Mouse (Mus musculus) heart, embryonic 15.5 days (tissue): ENCODE data around the gene Myrip. TPM values are rescaled to one million over a fixed set of nuclear protein-coding genes. Genes with fewer than 3 reads are reported as not detected.

Experiments used
- ATAC-seq: fragments of 200-750 bp; cut with Nextera tagmentation; replicated peaks from 2 replicates; pipeline ENCODE4 v1.8.0; 2017; ENCODE audit warnings: low read depth, moderate TSS enrichment; ENCODE audit not compliant: insufficient number of reproducible peaks, insufficient read depth, low FRiP score
- H3K27ac ChIP-seq: fragments of 300-500 bp; sonication (generic); 2 replicates; pipeline ENCODE4 v1.5.1; 2015; ENCODE audit warnings: mild to moderate bottlenecking, inconsistent platforms
- H3K27me3 ChIP-seq: fragments of 300-500 bp; sonication (generic); 2 replicates; pipeline ENCODE4 v1.6.1; 2015; ENCODE audit warnings: inconsistent platforms
- H3K36me3 ChIP-seq: fragments of 300-500 bp; sonication (generic); 2 replicates; pipeline ENCODE4 v1.6.1; 2015; ENCODE audit warnings: mild to moderate bottlenecking, inconsistent platforms
- H3K4me1 ChIP-seq: fragments of 300-500 bp; sonication (generic); replicated peaks from 2 replicates; pipeline ENCODE4 v1.6.1; 2015; ENCODE audit warnings: inconsistent platforms
- H3K4me2 ChIP-seq: fragments of 300-500 bp; sonication (generic); 2 replicates; pipeline ENCODE4 v1.6.1; 2015; ENCODE audit warnings: inconsistent platforms, mild to moderate bottlenecking, moderate library complexity
- H3K4me3 ChIP-seq: fragments of 300-500 bp; sonication (generic); 2 replicates; pipeline ENCODE4 v1.5.1; 2015; ENCODE audit warnings: mild to moderate bottlenecking, inconsistent platforms
- H3K9ac ChIP-seq: fragments of 300-500 bp; sonication (generic); 2 replicates; pipeline ENCODE4 v1.6.1; 2015; ENCODE audit warnings: mild to moderate bottlenecking, inconsistent platforms
- H3K9me3 ChIP-seq: fragments of 300-500 bp; sonication (generic); replicated peaks from 2 replicates; pipeline ENCODE4 v1.6.1; 2016; ENCODE audit warnings: inconsistent platforms
- WGBS: fragments of 180-500 bp; shearing (Covaris S2); methylation state at CpG from one replicate; pipeline ENCODE4 v1.1.7; 2015; ENCODE audit warnings: mixed read lengths; 5-methylcytosine and 5-hydroxymethylcytosine counted together
- polyA plus RNA-seq: library from polyadenylated mRNA; unstranded; fragments of >200 nt; fragmentation: Nextera tagmentation; extraction: Ambion mirVana; gene quantifications from 2 replicates; pipeline ENCODE4 v1.2.1, GENCODE M21; 2015

Gene Myrip
- polyA plus RNA-seq, 1 experiment from 2014 or later = 0.26 TPM

- Histone ChIP-seq H3K9ac (no peak overlapping the region), H3K4me2 (no peak overlapping the region), H3K27me3 (no peaks in the 10 kb centered on the region), H3K27ac (no peak overlapping the region), H3K36me3 (no peaks in the 10 kb centered on the region), H3K4me3 (no peak overlapping the region), H3K9me3 (no peaks in the 10 kb centered on the region), H3K4me1 (0 out of 2 replicates have a peak, but pooled peaks cover 3% of the 10 kb centered on the region)
- ATAC-seq = no peak
- 50% methylated on average over 4 of the region's 4 CpGs for WGBS
Measured at GRCm38 (mm10) chr9:120338172-120338571, 36.9 kb downstream of the Myrip start.

DNA sequence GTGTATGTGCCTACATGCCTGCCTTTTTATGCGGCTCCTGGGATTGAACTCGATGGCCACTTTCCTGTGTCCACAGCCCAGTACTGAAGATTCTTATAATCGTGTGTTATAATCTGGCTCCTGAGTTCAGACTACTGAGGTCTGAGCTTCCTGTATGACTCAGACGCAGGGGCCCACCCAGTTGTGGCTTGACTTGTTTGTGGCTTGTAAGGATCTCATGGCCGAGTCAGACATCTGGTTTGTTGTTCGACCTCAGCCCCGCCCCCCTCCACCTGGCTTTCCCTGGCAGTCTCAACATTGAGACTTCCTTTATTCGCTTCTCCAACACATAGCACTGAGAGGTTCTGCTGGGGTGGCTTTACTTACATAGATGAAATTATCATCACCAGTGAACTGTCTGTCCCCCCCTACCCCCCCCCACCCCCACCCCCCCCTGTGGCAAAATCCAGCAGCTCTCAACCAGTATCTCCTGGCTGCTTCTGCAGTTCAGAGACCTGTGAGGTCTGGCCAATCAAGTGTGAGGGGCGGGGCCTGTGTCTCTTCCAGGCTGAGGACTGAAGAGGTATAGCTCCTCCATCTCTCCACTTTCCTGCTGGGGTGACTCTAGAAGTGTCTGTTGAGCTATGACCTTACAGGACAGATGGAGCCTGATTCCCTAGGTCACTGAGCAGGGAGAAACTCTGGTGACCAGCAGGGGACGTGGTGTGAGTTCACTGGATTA, 38.8 kb downstream of the Myrip start:
- H3K4me2 ChIP-seq = no peak overlapping the region
- H3K9me3 ChIP-seq = no peaks in the 10 kb centered on the region
- H3K4me1 ChIP-seq = 0 out of 2 replicates have a peak, but pooled peaks cover 3% of the 10 kb centered on the region
- H3K9ac ChIP-seq = no peak overlapping the region
- WGBS = 68% methylated on average over 10 of the region's 10 CpGs
- H3K4me3 ChIP-seq = no peak overlapping the region
- no peaks in the 10 kb centered on the region for H3K27me3 ChIP-seq
- no peaks in the 10 kb centered on the region for H3K36me3 ChIP-seq
- no peak for ATAC-seq
- no peak overlapping the region for H3K27ac ChIP-seq

- H3K4me2 ChIP-seq = no peak overlapping the region
- H3K9me3 ChIP-seq = no peaks in the 10 kb centered on the region
- WGBS = 66% methylated on average over 4 of the region's 4 CpGs
- no peaks in the 10 kb centered on the region for H3K36me3 ChIP-seq
- H3K27me3 ChIP-seq = no peaks in the 10 kb centered on the region
- 0 out of 2 replicates have a peak, but pooled peaks cover 7% of the 10 kb centered on the region for H3K4me1 ChIP-seq
- ATAC-seq = no peak
- H3K4me3 ChIP-seq = no peak overlapping the region
- H3K9ac ChIP-seq = no peak overlapping the region
- no peak overlapping the region for H3K27ac ChIP-seq
Measured at GRCm38 (mm10) chr9:120343123-120343790, 41.9 kb downstream of the Myrip start.

GRCm38 (mm10) chr9:120345651-120346151, 44.4 kb downstream of the Myrip start:
- WGBS = 21% methylated on average over 5 of the region's 5 CpGs
- Histone ChIP-seq H3K27me3 (no peaks in the 10 kb centered on the region), H3K36me3 (no peaks in the 10 kb centered on the region), H3K4me3 (no peak overlapping the region), H3K4me1 (peaks cover 11% of the 10 kb centered on the region), H3K27ac (0 out of 2 replicates have a peak overlapping the region, but pooled peaks have one; percentile 14), H3K4me2 (no peak overlapping the region), H3K9ac (no peak overlapping the region), H3K9me3 (no peaks in the 10 kb centered on the region)
- no peak for ATAC-seq

DNA sequence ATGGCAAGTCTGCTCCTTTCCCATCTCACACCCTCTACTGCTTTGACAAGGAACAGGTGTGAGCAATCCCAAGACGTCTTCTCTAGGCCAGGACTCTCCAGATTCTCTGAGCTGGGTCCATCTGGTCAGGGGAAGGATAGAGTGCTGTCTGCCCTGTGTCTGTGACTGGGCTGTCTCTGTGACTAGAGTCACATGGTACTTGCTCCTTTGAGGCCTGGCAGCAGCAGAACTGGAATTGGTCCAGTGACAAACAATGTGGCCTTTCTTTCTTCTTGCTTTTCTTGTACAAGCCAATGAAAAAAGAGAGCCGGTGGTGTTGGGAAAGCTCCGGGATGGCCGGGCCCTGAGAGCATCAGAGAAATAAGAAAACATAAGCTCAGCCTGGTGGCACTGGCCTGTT, 47.8 kb downstream of the Myrip start:
- H3K4me3 ChIP-seq = no peak overlapping the region
- no peak overlapping the region for H3K4me2 ChIP-seq
- H3K9ac ChIP-seq = no peak overlapping the region
- 0 out of 2 replicates have a peak, but pooled peaks cover 3% of the 10 kb centered on the region for H3K9me3 ChIP-seq
- ATAC-seq = peak; percentile 67; the same call in 1 of the 2 replicates
- WGBS = 49% methylated on average over 4 of the region's 4 CpGs
- no peaks in the 10 kb centered on the region for H3K27me3 ChIP-seq
- H3K27ac ChIP-seq = no peak overlapping the region
- peaks cover 11% of the 10 kb centered on the region for H3K4me1 ChIP-seq
- no peaks in the 10 kb centered on the region for H3K36me3 ChIP-seq

- 55% methylated on average over 6 of the region's 6 CpGs for WGBS
- H3K4me1 ChIP-seq = peaks cover 11% of the 10 kb centered on the region
- no peak; the same call in 1 of the 2 replicates for ATAC-seq
- no peak overlapping the region for H3K9ac ChIP-seq
- peak overlapping the region; percentile 1; the same call in 1 of the 2 replicates for H3K27ac ChIP-seq
- H3K4me2 ChIP-seq = no peak overlapping the region
- no peaks in the 10 kb centered on the region for H3K36me3 ChIP-seq
- H3K4me3 ChIP-seq = no peak overlapping the region
- H3K27me3 ChIP-seq = no peaks in the 10 kb centered on the region
- H3K9me3 ChIP-seq = 0 out of 2 replicates have a peak, but pooled peaks cover 3% of the 10 kb centered on the region
Measured at GRCm38 (mm10) chr9:120350346-120350745, 49.0 kb downstream of the Myrip start.

DNA sequence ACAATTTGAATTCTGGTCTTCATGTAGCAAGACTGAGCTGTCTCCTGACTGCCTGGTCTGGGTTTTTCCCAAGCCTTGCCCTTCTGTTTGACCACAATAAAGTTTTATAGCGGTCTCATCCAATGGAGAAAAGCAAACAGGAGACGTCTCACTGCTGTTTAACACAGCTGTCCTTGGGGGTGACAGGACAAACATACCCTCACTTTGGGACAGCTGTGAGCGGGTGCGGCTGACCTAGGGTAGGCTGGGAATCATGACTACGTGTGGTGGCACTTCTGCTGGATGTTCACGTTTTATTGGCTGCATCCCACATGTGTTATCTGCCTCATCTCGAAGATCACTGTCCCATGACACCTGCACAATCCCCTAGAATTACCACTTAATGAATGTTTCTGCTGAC, 49.7 kb downstream of the Myrip start:
- Histone ChIP-seq H3K4me3 (no peak overlapping the region), H3K27ac (peak overlapping the region; percentile 17; the same call in 1 of the 2 replicates), H3K9ac (no peak overlapping the region), H3K27me3 (no peaks in the 10 kb centered on the region), H3K9me3 (0 out of 2 replicates have a peak, but pooled peaks cover 3% of the 10 kb centered on the region), H3K36me3 (no peaks in the 10 kb centered on the region), H3K4me2 (no peak overlapping the region), H3K4me1 (peaks cover 5% of the 10 kb centered on the region)
- no peak for ATAC-seq
- 66% methylated on average over 7 of the region's 7 CpGs for WGBS

DNA sequence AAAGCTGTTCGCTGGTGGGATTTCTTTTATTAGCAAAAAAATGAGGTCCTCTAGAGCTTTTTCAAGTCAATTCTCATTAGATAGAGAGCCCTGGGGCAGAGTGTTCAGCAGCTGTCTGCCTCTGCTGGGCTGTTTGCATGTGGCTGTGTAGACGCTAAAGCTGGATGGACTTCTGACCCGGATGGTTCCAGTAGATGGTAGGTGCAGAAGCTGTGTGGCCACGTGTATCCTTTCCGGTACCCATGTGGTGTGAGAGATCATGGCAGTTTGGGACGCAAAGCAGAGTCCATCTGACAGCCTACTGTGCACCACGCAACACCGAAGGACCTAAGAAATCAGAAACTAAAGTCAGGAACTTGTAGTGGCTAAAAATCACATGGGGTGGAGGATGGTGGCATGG, 50.2 kb downstream of the Myrip start:
- Histone ChIP-seq H3K36me3 (no peaks in the 10 kb centered on the region), H3K4me3 (no peak overlapping the region), H3K9me3 (0 out of 2 replicates have a peak, but pooled peaks cover 3% of the 10 kb centered on the region), H3K27ac (no peak overlapping the region), H3K27me3 (no peaks in the 10 kb centered on the region), H3K4me2 (no peak overlapping the region), H3K4me1 (peaks cover 5% of the 10 kb centered on the region), H3K9ac (no peak overlapping the region)
- WGBS = 84% methylated on average over 8 of the region's 8 CpGs
- no peak for ATAC-seq

GRCm38 (mm10) chr9:120353036-120353435, 51.7 kb downstream of the Myrip start:
- H3K36me3 ChIP-seq = no peaks in the 10 kb centered on the region
- WGBS = 88% methylated on average over 4 of the region's 4 CpGs

DNA sequence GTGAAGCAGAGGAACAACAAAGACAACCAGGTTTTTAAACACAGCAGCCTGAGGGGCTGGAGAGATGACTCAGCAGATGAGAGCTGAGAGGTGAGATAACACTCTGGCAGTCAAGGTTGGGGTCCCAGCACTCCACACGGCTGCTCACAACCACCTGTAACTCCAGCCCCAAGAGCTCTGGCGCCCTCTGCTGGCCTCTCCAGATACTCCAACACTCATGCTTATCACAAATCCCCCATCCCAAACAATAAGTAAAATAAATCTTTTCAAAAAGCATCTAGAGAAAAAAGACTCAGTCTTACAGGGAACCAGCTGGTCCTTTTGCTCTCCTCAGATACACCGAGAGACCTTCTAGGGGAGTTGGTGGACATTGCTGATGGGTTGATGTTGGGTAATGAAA, 52.7 kb downstream of the Myrip start:
- 60% methylated on average over 3 of the region's 3 CpGs for WGBS
- Histone ChIP-seq H3K4me1 (peaks cover 4% of the 10 kb centered on the region), H3K27ac (no peak overlapping the region), H3K27me3 (no peaks in the 10 kb centered on the region), H3K9me3 (0 out of 2 replicates have a peak, but pooled peaks cover 3% of the 10 kb centered on the region), H3K36me3 (no peaks in the 10 kb centered on the region), H3K4me2 (no peak overlapping the region), H3K4me3 (no peak overlapping the region), H3K9ac (no peak overlapping the region)
- no peak for ATAC-seq

More at GRCm38 (mm10) chr9:120353036-120353435, 51.7 kb downstream of the Myrip start:
- Histone ChIP-seq H3K27me3 (no peaks in the 10 kb centered on the region), H3K4me1 (peaks cover 5% of the 10 kb centered on the region), H3K4me3 (no peak overlapping the region), H3K27ac (no peak overlapping the region), H3K9ac (no peak overlapping the region), H3K9me3 (0 out of 2 replicates have a peak, but pooled peaks cover 3% of the 10 kb centered on the region), H3K4me2 (no peak overlapping the region)
- ATAC-seq = no peak

- 0 out of 2 replicates have a peak, but pooled peaks cover 3% of the 10 kb centered on the region for H3K9me3 ChIP-seq
- H3K36me3 ChIP-seq = no peaks in the 10 kb centered on the region
- H3K27ac ChIP-seq = no peak overlapping the region
- no peaks in the 10 kb centered on the region for H3K27me3 ChIP-seq
- H3K4me2 ChIP-seq = no peak overlapping the region
- no peak overlapping the region for H3K9ac ChIP-seq
- 83% methylated on average over 12 of the region's 12 CpGs for WGBS
- H3K4me3 ChIP-seq = no peak overlapping the region
- no peaks in the 10 kb centered on the region for H3K4me1 ChIP-seq
- no peak for ATAC-seq
Measured at GRCm38 (mm10) chr9:120354550-120355345, 53.4 kb downstream of the Myrip start.
